Mouse (Mus musculus): ENCODE results near the gene Rslcan18. TPM values are rescaled to one million over a fixed set of nuclear protein-coding genes. Genes with fewer than 3 reads are reported as not detected.

Gene Rslcan18
- polyA plus RNA-seq, 1 experiment from 2014 or later: 0.17 TPM

DNA sequence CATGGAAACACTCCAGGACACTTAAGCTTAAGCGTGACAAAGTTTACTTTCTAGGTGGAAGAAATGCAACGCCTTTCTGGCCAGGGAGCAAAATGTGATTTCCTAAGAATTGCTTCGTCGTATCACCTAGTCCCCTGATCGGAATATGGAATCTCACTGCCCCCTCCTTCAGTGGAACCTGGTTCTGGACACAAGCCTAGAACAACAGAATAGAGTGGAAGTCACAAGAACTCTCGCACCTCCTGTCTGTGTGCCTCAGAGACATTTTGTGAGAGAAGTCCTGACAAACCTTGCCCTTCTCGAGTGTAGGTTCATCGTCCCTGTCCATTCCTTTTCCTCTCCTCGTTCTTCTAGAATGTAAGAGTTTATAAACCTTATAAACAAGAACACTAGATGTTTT lies 8.4 kb downstream of the Rslcan18 start:
- peaks cover 9% of the 10 kb centered on the region for H3K4me1 ChIP-seq (ENCODE audit: control insufficient read depth, low read depth, low read length)
- no peaks in the 10 kb centered on the region for H3K9me3 ChIP-seq (replicated peaks; ENCODE audit: control insufficient read depth, low read length)
- 51% methylated on average over 9 of the region's 9 CpGs for WGBS (ENCODE audit: insufficient replicate concordance)
- peaks cover 6% of the 10 kb centered on the region for H3K36me3 ChIP-seq (ENCODE audit: control insufficient read depth, insufficient read depth)
- H3K27ac ChIP-seq (ENCODE audit: low read length): peak overlapping the region; percentile 90
- H3K4me3 ChIP-seq (ENCODE audit: low read depth, low read length): peak overlapping the region; percentile 76
- peak overlapping the region; percentile 77 for H3K4me2 ChIP-seq (ENCODE audit: low read depth, low read length)
- no peaks in the 10 kb centered on the region for H3K27me3 ChIP-seq (ENCODE audit: control insufficient read depth, insufficient read depth, low read depth, low read length)
- peak overlapping the region; percentile 81 for H3K9ac ChIP-seq (ENCODE audit: low read depth, low read length)
- ATAC-seq (ENCODE audit: low read depth): no peak

DNA sequence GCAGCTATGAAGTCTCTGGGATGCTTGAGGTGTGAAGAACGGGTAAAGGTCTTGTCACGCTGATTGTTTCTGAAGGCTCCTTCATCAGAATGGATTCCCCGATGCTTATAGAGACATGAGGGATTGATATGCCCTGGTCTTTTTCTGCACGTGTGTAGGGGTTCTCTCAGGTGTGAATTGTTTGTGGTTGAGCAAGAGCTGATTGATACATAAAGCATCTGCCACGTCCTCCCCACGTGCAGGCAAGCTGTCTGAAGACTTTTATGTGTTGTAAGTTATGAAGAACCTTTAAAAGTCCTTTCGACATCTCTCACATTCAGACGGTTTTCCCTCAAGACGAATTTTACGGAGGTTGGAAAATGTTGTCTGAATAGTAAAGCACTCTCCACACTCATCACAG lies 18.2 kb downstream of the Rslcan18 start, which contains the start of gene Zfp708:
Gene Zfp708 (minus strand): TSS at position 101 of the 400 bp plus-strand sequence.
- Histone ChIP-seq H3K4me1 (ENCODE audit: control insufficient read depth, low read depth, low read length) (no peaks in the 10 kb centered on the region), H3K36me3 (ENCODE audit: control insufficient read depth, insufficient read depth) (no peaks in the 10 kb centered on the region; the same call in 1 of the 2 replicates), H3K9ac (ENCODE audit: low read depth, low read length) (no peak within 1 kb of the TSS), H3K27ac (ENCODE audit: low read length) (no peak within 1 kb of the TSS), H3K9me3 (replicated peaks; ENCODE audit: control insufficient read depth, low read length) (no peaks in the 10 kb centered on the region), H3K4me3 (ENCODE audit: low read depth, low read length) (no peak within 1 kb of the TSS), H3K27me3 (ENCODE audit: control insufficient read depth, insufficient read depth, low read depth, low read length) (no peaks in the 10 kb centered on the region), H3K4me2 (ENCODE audit: low read depth, low read length) (no peak within 1 kb of the TSS)
- WGBS (ENCODE audit: insufficient replicate concordance): 77% methylated on average over 10 of the region's 10 CpGs
- no peak for ATAC-seq (ENCODE audit: low read depth)

DNA sequence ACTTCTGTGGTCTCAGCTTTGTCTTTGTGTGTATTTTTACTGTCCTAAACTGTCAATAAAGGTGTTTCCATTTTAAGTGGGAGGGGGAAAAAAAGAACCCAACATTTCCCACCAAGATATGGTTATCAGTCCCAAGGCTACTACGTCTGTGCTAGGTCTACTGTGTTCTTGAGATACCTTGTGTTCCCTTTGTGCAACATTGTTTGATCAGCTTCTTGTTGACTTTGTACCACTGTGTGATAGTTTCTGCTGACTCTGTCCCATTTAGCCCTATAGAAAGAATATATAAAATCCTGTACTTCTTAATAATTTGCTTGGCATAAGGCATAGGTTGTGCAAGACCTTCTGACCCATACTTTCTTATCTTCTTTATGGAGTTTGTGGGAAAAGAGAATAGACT lies 25.9 kb downstream of the Rslcan18 start:
- H3K27ac ChIP-seq (ENCODE audit: low read length): no peak overlapping the region
- no peak overlapping the region for H3K9ac ChIP-seq (ENCODE audit: low read depth, low read length)
- H3K4me1 ChIP-seq (ENCODE audit: control insufficient read depth, low read depth, low read length): no peaks in the 10 kb centered on the region
- H3K36me3 ChIP-seq (ENCODE audit: control insufficient read depth, insufficient read depth): peaks cover 3% of the 10 kb centered on the region; the same call in 1 of the 2 replicates
- no peak for ATAC-seq (ENCODE audit: low read depth)
- no peak overlapping the region for H3K4me3 ChIP-seq (ENCODE audit: low read depth, low read length)
- no peaks in the 10 kb centered on the region for H3K27me3 ChIP-seq (ENCODE audit: control insufficient read depth, insufficient read depth, low read depth, low read length)
- WGBS (ENCODE audit: insufficient replicate concordance): 33% methylated on average over 1 of the region's 1 CpGs
- H3K9me3 ChIP-seq (replicated peaks; ENCODE audit: control insufficient read depth, low read length): no peaks in the 10 kb centered on the region
- H3K4me2 ChIP-seq (ENCODE audit: low read depth, low read length): no peak overlapping the region

DNA sequence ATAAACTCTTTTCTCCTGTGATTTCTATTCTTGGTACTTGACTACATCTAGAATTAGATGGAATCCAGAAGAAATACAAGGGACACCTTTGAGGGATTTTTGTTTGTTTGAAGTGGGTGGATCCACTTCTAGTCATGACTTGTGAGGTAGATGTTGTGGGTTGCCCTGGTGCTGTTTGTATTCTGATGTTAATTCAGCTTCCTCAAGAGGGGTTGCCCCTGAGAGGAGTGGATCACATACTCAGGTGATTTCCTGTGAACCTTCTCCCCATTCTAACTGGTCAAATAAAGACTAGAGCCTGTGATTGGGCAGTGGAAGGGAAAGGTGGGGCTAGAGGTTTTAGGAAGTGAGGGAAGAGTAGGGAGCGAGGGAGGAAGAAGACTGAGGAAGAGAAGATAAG lies 34.1 kb downstream of the Rslcan18 start:
- WGBS (ENCODE audit: insufficient replicate concordance): 53% methylated on average over 1 of the region's 1 CpGs
- H3K4me1 ChIP-seq (ENCODE audit: control insufficient read depth, low read depth, low read length): peaks cover 2% of the 10 kb centered on the region; the same call in 1 of the 2 replicates
- no peak overlapping the region for H3K9ac ChIP-seq (ENCODE audit: low read depth, low read length)
- H3K36me3 ChIP-seq (ENCODE audit: control insufficient read depth, insufficient read depth): no peaks in the 10 kb centered on the region
- H3K27me3 ChIP-seq (ENCODE audit: control insufficient read depth, insufficient read depth, low read depth, low read length): no peaks in the 10 kb centered on the region
- H3K9me3 ChIP-seq (replicated peaks; ENCODE audit: control insufficient read depth, low read length): no peaks in the 10 kb centered on the region
- peak overlapping the region; percentile 72; the same call in 1 of the 2 replicates for H3K4me3 ChIP-seq (ENCODE audit: low read depth, low read length)
- peak overlapping the region; percentile 86 for H3K27ac ChIP-seq (ENCODE audit: low read length)
- ATAC-seq (ENCODE audit: low read depth): no peak
- H3K4me2 ChIP-seq (ENCODE audit: low read depth, low read length): peak overlapping the region; percentile 79

DNA sequence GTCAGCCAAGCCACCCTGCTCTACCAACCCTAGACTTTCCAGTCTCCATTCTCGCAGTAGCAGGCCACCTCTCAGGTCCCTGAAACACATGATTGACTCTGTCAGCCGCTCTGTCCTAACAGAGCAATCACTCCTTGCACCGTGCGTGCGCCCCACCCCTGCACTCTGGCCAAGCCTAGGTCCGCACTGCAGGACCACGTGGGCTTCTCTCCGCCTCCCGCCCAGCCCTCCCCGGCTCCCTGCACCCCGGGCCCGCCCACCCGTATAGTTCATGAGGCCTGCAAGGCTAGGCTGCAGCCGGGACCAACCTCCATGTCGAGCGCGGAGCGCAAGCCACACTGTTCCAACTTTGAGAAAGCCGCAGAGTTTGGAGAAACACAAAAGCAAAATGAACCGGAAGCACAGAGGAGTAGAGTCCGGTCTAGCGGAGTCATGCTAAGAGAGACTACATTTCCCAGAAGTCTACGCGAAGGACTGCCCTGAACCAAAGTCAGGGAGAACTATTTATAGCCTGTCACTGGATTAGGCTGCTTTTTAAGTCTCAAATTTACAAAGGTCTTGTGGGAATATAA lies 34.8 kb downstream of the Rslcan18 start:
- peak overlapping the region; percentile 61 for H3K9ac ChIP-seq (ENCODE audit: low read depth, low read length)
- ATAC-seq (ENCODE audit: low read depth): peak; percentile 100
- no peaks in the 10 kb centered on the region for H3K9me3 ChIP-seq (replicated peaks; ENCODE audit: control insufficient read depth, low read length)
- H3K36me3 ChIP-seq (ENCODE audit: control insufficient read depth, insufficient read depth): no peaks in the 10 kb centered on the region
- peak overlapping the region; percentile 79 for H3K4me2 ChIP-seq (ENCODE audit: low read depth, low read length)
- peaks cover 2% of the 10 kb centered on the region; the same call in 1 of the 2 replicates for H3K4me1 ChIP-seq (ENCODE audit: control insufficient read depth, low read depth, low read length)
- peak overlapping the region; percentile 86 for H3K27ac ChIP-seq (ENCODE audit: low read length)
- no peaks in the 10 kb centered on the region for H3K27me3 ChIP-seq (ENCODE audit: control insufficient read depth, insufficient read depth, low read depth, low read length)
- under 1% methylated on average over 24 of the region's 24 CpGs for WGBS (ENCODE audit: insufficient replicate concordance)
- H3K4me3 ChIP-seq (ENCODE audit: low read depth, low read length): peak overlapping the region; percentile 72

DNA sequence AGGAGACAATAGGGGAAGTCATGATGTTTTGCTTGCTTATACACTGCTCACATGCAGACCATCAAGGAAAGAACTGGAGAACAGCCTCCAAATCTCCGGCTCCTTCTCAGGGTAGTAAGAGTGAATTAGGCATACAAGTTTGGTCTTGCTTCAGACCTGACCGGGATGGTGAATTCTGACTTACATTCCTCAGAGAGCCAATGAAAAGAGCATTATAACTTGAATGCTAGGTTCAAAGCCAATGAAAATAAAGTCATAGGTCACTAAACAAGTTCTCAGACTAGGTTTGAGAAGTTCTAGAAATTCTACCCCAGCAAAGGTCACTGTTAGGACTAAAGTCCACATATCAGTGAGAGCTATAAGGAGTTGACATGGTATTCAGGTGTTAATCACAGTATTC lies 38.8 kb downstream of the Rslcan18 start:
- ATAC-seq (ENCODE audit: low read depth): no peak
- H3K27me3 ChIP-seq (ENCODE audit: control insufficient read depth, insufficient read depth, low read depth, low read length): no peaks in the 10 kb centered on the region
- H3K36me3 ChIP-seq (ENCODE audit: control insufficient read depth, insufficient read depth): peaks cover 11% of the 10 kb centered on the region
- 78% methylated on average over 2 of the region's 2 CpGs for WGBS (ENCODE audit: insufficient replicate concordance)
- H3K4me2 ChIP-seq (ENCODE audit: low read depth, low read length): no peak overlapping the region
- no peak overlapping the region for H3K4me3 ChIP-seq (ENCODE audit: low read depth, low read length)
- no peak overlapping the region for H3K27ac ChIP-seq (ENCODE audit: low read length)
- no peaks in the 10 kb centered on the region for H3K9me3 ChIP-seq (replicated peaks; ENCODE audit: control insufficient read depth, low read length)
- H3K4me1 ChIP-seq (ENCODE audit: control insufficient read depth, low read depth, low read length): peaks cover 2% of the 10 kb centered on the region; the same call in 1 of the 2 replicates
- H3K9ac ChIP-seq (ENCODE audit: low read depth, low read length): no peak overlapping the region

DNA sequence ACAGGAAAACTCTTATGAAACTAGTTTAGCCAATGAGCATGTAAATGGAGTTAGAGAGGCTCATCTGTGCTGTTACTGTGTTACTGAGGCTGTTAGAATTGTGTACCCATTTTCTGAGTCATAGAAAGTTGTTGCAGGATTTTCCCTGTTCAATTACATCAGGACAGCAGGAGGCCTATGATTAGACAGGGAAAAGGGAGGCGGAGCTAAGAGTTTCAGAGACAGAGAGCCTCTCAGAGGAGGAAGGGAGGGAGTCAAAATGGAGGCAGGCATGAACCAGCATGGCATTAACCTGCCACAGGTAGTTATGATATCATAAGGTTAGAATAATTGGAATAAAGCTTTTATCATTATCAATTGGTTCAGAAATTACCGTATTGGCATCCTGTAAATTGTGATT lies 43.3 kb downstream of the Rslcan18 start:
- Histone ChIP-seq H3K9me3 (replicated peaks; ENCODE audit: control insufficient read depth, low read length) (no peaks in the 10 kb centered on the region; the same call in 1 of the 2 replicates), H3K27ac (ENCODE audit: low read length) (no peak overlapping the region), H3K4me2 (ENCODE audit: low read depth, low read length) (no peak overlapping the region), H3K4me3 (ENCODE audit: low read depth, low read length) (no peak overlapping the region), H3K36me3 (ENCODE audit: control insufficient read depth, insufficient read depth) (peaks cover 24% of the 10 kb centered on the region), H3K4me1 (ENCODE audit: control insufficient read depth, low read depth, low read length) (no peaks in the 10 kb centered on the region), H3K9ac (ENCODE audit: low read depth, low read length) (no peak overlapping the region), H3K27me3 (ENCODE audit: control insufficient read depth, insufficient read depth, low read depth, low read length) (no peaks in the 10 kb centered on the region)
- ATAC-seq (ENCODE audit: low read depth): no peak
- 81% methylated on average over 2 of the region's 2 CpGs for whole genome bisulfite sequencing (ENCODE audit: insufficient replicate concordance)

DNA sequence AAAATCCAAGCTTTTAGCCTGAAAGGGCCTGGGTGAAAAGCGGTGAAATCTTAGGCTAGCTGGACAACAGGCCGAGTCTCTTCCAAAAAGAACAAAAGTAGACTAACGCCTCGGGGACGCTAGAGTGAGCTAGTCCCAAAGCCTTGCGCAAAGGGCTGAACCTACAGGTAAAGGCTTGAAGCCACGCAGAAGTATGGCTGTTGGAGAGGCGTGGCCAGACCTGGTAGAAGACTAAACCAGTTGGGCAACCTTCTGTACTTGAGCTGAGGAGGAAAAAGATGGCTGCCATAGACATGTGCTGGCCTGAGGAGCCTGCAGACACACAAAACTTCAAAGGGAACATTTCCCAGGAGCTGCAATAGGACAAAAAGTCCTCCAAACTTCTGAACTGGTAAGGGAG lies 50.7 kb downstream of the Rslcan18 start:
- H3K4me3 ChIP-seq (ENCODE audit: low read depth, low read length): no peak overlapping the region
- ATAC-seq (ENCODE audit: low read depth): no peak
- no peak overlapping the region for H3K9ac ChIP-seq (ENCODE audit: low read depth, low read length)
- no peaks in the 10 kb centered on the region for H3K27me3 ChIP-seq (ENCODE audit: control insufficient read depth, insufficient read depth, low read depth, low read length)
- no peak overlapping the region for H3K4me2 ChIP-seq (ENCODE audit: low read depth, low read length)
- no peaks in the 10 kb centered on the region for H3K4me1 ChIP-seq (ENCODE audit: control insufficient read depth, low read depth, low read length)
- H3K9me3 ChIP-seq (replicated peaks; ENCODE audit: control insufficient read depth, low read length): no peaks in the 10 kb centered on the region
- 72% methylated on average over 8 of the region's 8 CpGs for WGBS (ENCODE audit: insufficient replicate concordance)
- no peak overlapping the region for H3K27ac ChIP-seq (ENCODE audit: low read length)
- peaks cover 4% of the 10 kb centered on the region for H3K36me3 ChIP-seq (ENCODE audit: control insufficient read depth, insufficient read depth)

DNA sequence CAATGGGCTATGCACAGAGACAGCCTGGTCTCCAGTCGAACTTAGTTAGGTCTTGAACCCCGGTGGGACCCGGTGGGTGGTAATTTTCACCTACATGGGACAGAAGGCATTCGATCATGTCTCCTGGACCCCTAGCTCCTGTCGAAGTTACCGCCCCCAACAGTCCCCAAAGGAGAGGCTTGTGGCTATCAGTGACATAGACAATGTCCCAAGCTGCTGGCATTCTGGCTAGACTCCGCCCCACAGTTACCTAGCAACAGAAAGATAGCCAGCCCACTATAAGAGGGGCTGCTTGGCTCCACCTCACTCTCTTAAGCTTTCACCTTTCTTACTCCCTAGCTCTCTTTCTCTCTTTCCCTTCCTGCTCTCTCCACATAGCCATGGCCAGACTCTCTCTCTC lies 53.6 kb downstream of the Rslcan18 start:
- Histone ChIP-seq H3K27me3 (ENCODE audit: control insufficient read depth, insufficient read depth, low read depth, low read length) (no peaks in the 10 kb centered on the region), H3K4me1 (ENCODE audit: control insufficient read depth, low read depth, low read length) (peaks cover 4% of the 10 kb centered on the region; the same call in 1 of the 2 replicates), H3K9ac (ENCODE audit: low read depth, low read length) (no peak overlapping the region), H3K9me3 (replicated peaks; ENCODE audit: control insufficient read depth, low read length) (no peaks in the 10 kb centered on the region), H3K4me3 (ENCODE audit: low read depth, low read length) (no peak overlapping the region), H3K36me3 (ENCODE audit: control insufficient read depth, insufficient read depth) (no peaks in the 10 kb centered on the region), H3K27ac (ENCODE audit: low read length) (no peak overlapping the region), H3K4me2 (ENCODE audit: low read depth, low read length) (no peak overlapping the region)
- no peak for ATAC-seq (ENCODE audit: low read depth)
- WGBS (ENCODE audit: insufficient replicate concordance): 54% methylated on average over 7 of the region's 7 CpGs
